Mouse (Mus musculus) lung, adult 2 months (tissue): Measurements from ENCODE around the gene Cenpo.

Source experiments
- CTCF ChIP-seq: fragments of 200-500 bp; IDR thresholded peaks from 2 replicates; pipeline ENCODE4 v1.5.1; 2011; ENCODE audit warnings: mild to moderate bottlenecking, low read length, control low read depth; ENCODE audit not compliant: insufficient read depth
- POLR2A ChIP-seq: fragments of 200-500 bp; IDR thresholded peaks from 2 replicates; pipeline ENCODE4 v1.6.1; 2011; ENCODE audit warnings: low read depth, mild to moderate bottlenecking, control low read depth, low read length, borderline replicate concordance; ENCODE audit errors: extremely low read depth

- no peak for TF ChIP-seq CTCF
- TF ChIP-seq POLR2A: no peak
These were observed 73.8 kb downstream of the Cenpo start for GRCm38 (mm10) chr12:4160322-4160721.
